Mouse (Mus musculus) neural tube, embryonic 12.5 days (tissue): Measurements from ENCODE around the gene Gm17660. TPM values are rescaled to one million over a fixed set of nuclear protein-coding genes. Genes with fewer than 3 reads are reported as not detected.

Experiments
- ATAC-seq: fragments of 200-750 bp; cut with Nextera tagmentation; 2 replicates; pipeline ENCODE4 v1.8.0; 2017; ENCODE audit warnings: low read depth, mild to moderate bottlenecking, moderate TSS enrichment, moderate library complexity; ENCODE audit not compliant: low FRiP score
- H3K27ac ChIP-seq: fragments of 300-500 bp; sonication (generic); 2 replicates; pipeline ENCODE4 v1.5.1; 2016
- H3K27me3 ChIP-seq: fragments of 300-500 bp; sonication (generic); replicated peaks from 2 replicates; pipeline ENCODE4 v1.6.1; 2016; ENCODE audit warnings: mild to moderate bottlenecking
- H3K36me3 ChIP-seq: fragments of 300-500 bp; sonication (generic); 2 replicates; pipeline ENCODE4 v1.6.1; 2016; ENCODE audit warnings: mild to moderate bottlenecking
- H3K4me1 ChIP-seq: fragments of 300-500 bp; sonication (generic); 2 replicates; pipeline ENCODE4 v1.6.1; 2016
- H3K4me2 ChIP-seq: fragments of 300-500 bp; sonication (generic); replicated peaks from 2 replicates; pipeline ENCODE4 v1.6.1; 2016; ENCODE audit warnings: mild to moderate bottlenecking
- H3K4me3 ChIP-seq: fragments of 300-500 bp; sonication (generic); 2 replicates; pipeline ENCODE4 v1.5.1; 2016
- H3K9ac ChIP-seq: fragments of 300-500 bp; sonication (generic); 2 replicates; pipeline ENCODE4 v1.6.1; 2016; ENCODE audit warnings: mild to moderate bottlenecking
- H3K9me3 ChIP-seq: fragments of 300-500 bp; sonication (generic); 2 replicates; pipeline ENCODE4 v1.6.1; 2016; ENCODE audit warnings: mild to moderate bottlenecking
- WGBS: fragments of 180-500 bp; shearing (Covaris S2); methylation state at CpG from one replicate; pipeline ENCODE4 v1.1.7; 2016; 5-methylcytosine and 5-hydroxymethylcytosine counted together
- polyA plus RNA-seq: library from polyadenylated mRNA; unstranded; fragments of >200 nt; fragmentation: Nextera tagmentation; extraction: Ambion mirVana; gene quantifications from 2 replicates; pipeline ENCODE4 v1.2.1, GENCODE M21; 2016

The Gm17660 gene
- polyA plus RNA-seq, 1 experiment from 2014 or later: not detected

GRCm38 (mm10) chr5:104052956-104053355, 24.5 kb downstream of the Gm17660 start:
- 71% methylated on average over 8 of the region's 8 CpGs for WGBS
- Histone ChIP-seq H3K9ac (no peak overlapping the region), H3K4me1 (peaks cover 4% of the 10 kb centered on the region), H3K27ac (no peak overlapping the region), H3K4me3 (no peak overlapping the region), H3K4me2 (no peak overlapping the region), H3K27me3 (no peaks in the 10 kb centered on the region), H3K9me3 (no peaks in the 10 kb centered on the region), H3K36me3 (peaks cover 30% of the 10 kb centered on the region)
- ATAC-seq: no peak

- Histone ChIP-seq H3K9ac (no peak overlapping the region), H3K4me3 (no peak overlapping the region), H3K9me3 (no peaks in the 10 kb centered on the region), H3K4me1 (peaks cover 12% of the 10 kb centered on the region), H3K36me3 (peaks cover 23% of the 10 kb centered on the region), H3K27me3 (no peaks in the 10 kb centered on the region), H3K4me2 (peak overlapping the region; percentile 68), H3K27ac (no peak overlapping the region)
- WGBS: 33% methylated on average over 4 of the region's 4 CpGs
- no peak for ATAC-seq
These were observed 29.3 kb downstream of the Gm17660 start for GRCm38 (mm10) chr5:104048139-104048538.

- no peaks in the 10 kb centered on the region for H3K9me3 ChIP-seq
- 0 out of 2 replicates have a peak, but pooled peaks have one; percentile 3 for ATAC-seq
- H3K4me3 ChIP-seq: peak overlapping the region; percentile 69
- H3K27me3 ChIP-seq: no peaks in the 10 kb centered on the region
- H3K27ac ChIP-seq: 0 out of 2 replicates have a peak overlapping the region, but pooled peaks have one; percentile 37
- peaks cover 12% of the 10 kb centered on the region for H3K4me1 ChIP-seq
- peaks cover 20% of the 10 kb centered on the region for H3K36me3 ChIP-seq
- peak overlapping the region; percentile 68 for H3K4me2 ChIP-seq
- 5% methylated on average over 19 of the region's 19 CpGs for WGBS
- H3K9ac ChIP-seq: peak overlapping the region; percentile 80
These were observed 30.0 kb downstream of the Gm17660 start for GRCm38 (mm10) chr5:104047200-104048105.

- peak within 1 kb of the TSS; percentile 37; the same call in 1 of the 2 replicates for H3K27ac ChIP-seq
- H3K36me3 ChIP-seq: peaks cover 11% of the 10 kb centered on the region
- H3K4me2 ChIP-seq: peak within 1 kb of the TSS; percentile 68
- WGBS: 6% methylated on average over 90 of the region's 90 CpGs
- no peaks in the 10 kb centered on the region for H3K27me3 ChIP-seq
- no peaks in the 10 kb centered on the region for H3K9me3 ChIP-seq
- peaks cover 12% of the 10 kb centered on the region for H3K4me1 ChIP-seq
- peak; percentile 99 for ATAC-seq
- H3K4me3 ChIP-seq: peak within 1 kb of the TSS; percentile 69
- peak within 1 kb of the TSS; percentile 80 for H3K9ac ChIP-seq
These were observed 30.9 kb downstream of the Gm17660 start, which contains the start of gene Nudt9 for GRCm38 (mm10) chr5:104046256-104047199. Nudt9 (plus strand) TSS chr5:104046306.

- no peak overlapping the region for H3K27ac ChIP-seq
- ATAC-seq: no peak
- H3K4me3 ChIP-seq: no peak overlapping the region
- H3K27me3 ChIP-seq: no peaks in the 10 kb centered on the region
- WGBS: 77% methylated on average over 2 of the region's 2 CpGs
- H3K4me2 ChIP-seq: no peak overlapping the region
- peaks cover 12% of the 10 kb centered on the region for H3K4me1 ChIP-seq
- no peak overlapping the region for H3K9ac ChIP-seq
- no peaks in the 10 kb centered on the region for H3K36me3 ChIP-seq
- no peaks in the 10 kb centered on the region for H3K9me3 ChIP-seq
These were observed 33.7 kb downstream of the Gm17660 start for GRCm38 (mm10) chr5:104043704-104044103.

- H3K4me1 ChIP-seq: peaks cover 7% of the 10 kb centered on the region
- WGBS: 92% methylated on average over 2 of the region's 2 CpGs
- no peak overlapping the region for H3K9ac ChIP-seq
- H3K4me3 ChIP-seq: no peak overlapping the region
- no peak overlapping the region for H3K27ac ChIP-seq
- H3K36me3 ChIP-seq: no peaks in the 10 kb centered on the region
- H3K9me3 ChIP-seq: no peaks in the 10 kb centered on the region
- H3K27me3 ChIP-seq: no peaks in the 10 kb centered on the region
- no peak overlapping the region for H3K4me2 ChIP-seq
- no peak for ATAC-seq
These were observed 34.5 kb downstream of the Gm17660 start for GRCm38 (mm10) chr5:104042906-104043305.

GRCm38 (mm10) chr5:104039154-104039932, 38.1 kb downstream of the Gm17660 start:
- no peaks in the 10 kb centered on the region for H3K4me1 ChIP-seq
- no peak overlapping the region for H3K4me3 ChIP-seq
- 76% methylated on average over 6 of the region's 6 CpGs for WGBS
- no peak overlapping the region for H3K9ac ChIP-seq
- no peak overlapping the region for H3K4me2 ChIP-seq
- H3K27me3 ChIP-seq: no peaks in the 10 kb centered on the region
- no peak overlapping the region for H3K27ac ChIP-seq
- ATAC-seq: 0 out of 2 replicates have a peak, but pooled peaks have one; percentile 41
- H3K36me3 ChIP-seq: no peaks in the 10 kb centered on the region
- no peaks in the 10 kb centered on the region for H3K9me3 ChIP-seq

- Histone ChIP-seq H3K36me3 (no peaks in the 10 kb centered on the region), H3K4me2 (no peak overlapping the region), H3K9me3 (no peaks in the 10 kb centered on the region), H3K4me3 (no peak overlapping the region), H3K4me1 (no peaks in the 10 kb centered on the region), H3K27ac (no peak overlapping the region), H3K9ac (no peak overlapping the region), H3K27me3 (no peaks in the 10 kb centered on the region)
- WGBS: 96% methylated on average over 1 of the region's 1 CpGs
- no peak for ATAC-seq
These were observed 40.7 kb downstream of the Gm17660 start for GRCm38 (mm10) chr5:104036686-104037085.

- no peak overlapping the region for H3K4me2 ChIP-seq
- H3K9me3 ChIP-seq: no peaks in the 10 kb centered on the region
- ATAC-seq: no peak
- H3K4me3 ChIP-seq: no peak overlapping the region
- 64% methylated on average over 1 of the region's 1 CpGs for WGBS
- H3K4me1 ChIP-seq: no peaks in the 10 kb centered on the region
- H3K27me3 ChIP-seq: no peaks in the 10 kb centered on the region
- H3K9ac ChIP-seq: no peak overlapping the region
- no peaks in the 10 kb centered on the region for H3K36me3 ChIP-seq
- H3K27ac ChIP-seq: no peak overlapping the region
These were observed 41.6 kb downstream of the Gm17660 start for GRCm38 (mm10) chr5:104035824-104036223.

GRCm38 (mm10) chr5:104035066-104035465, 42.3 kb downstream of the Gm17660 start:
- no peak overlapping the region for H3K4me3 ChIP-seq
- no peaks in the 10 kb centered on the region for H3K4me1 ChIP-seq
- ATAC-seq: no peak

GRCm38 (mm10) chr5:104032434-104033097, 44.8 kb downstream of the Gm17660 start:
- no peaks in the 10 kb centered on the region for H3K27me3 ChIP-seq
- no peaks in the 10 kb centered on the region for H3K4me1 ChIP-seq
- H3K9ac ChIP-seq: no peak overlapping the region
- H3K36me3 ChIP-seq: no peaks in the 10 kb centered on the region
- H3K4me2 ChIP-seq: no peak overlapping the region
- 89% methylated on average over 2 of the region's 2 CpGs for WGBS
- no peaks in the 10 kb centered on the region for H3K9me3 ChIP-seq
- ATAC-seq: no peak
- no peak overlapping the region for H3K27ac ChIP-seq
- no peak overlapping the region for H3K4me3 ChIP-seq

More at GRCm38 (mm10) chr5:104035066-104035465, 42.3 kb downstream of the Gm17660 start:
- Histone ChIP-seq H3K9me3 (no peaks in the 10 kb centered on the region), H3K27ac (no peak overlapping the region), H3K36me3 (no peaks in the 10 kb centered on the region), H3K4me2 (no peak overlapping the region), H3K9ac (no peak overlapping the region), H3K27me3 (no peaks in the 10 kb centered on the region)
